Mouse (Mus musculus) heart, adult 9 months (tissue): ENCODE data around the gene March4.
A peak's percentile ranks its signal among the peaks of the same experiment; 100 is the strongest.

Source experiments
- DNase-seq, 2 experiments: peaks; one replicate each; pipeline ENCODE4 v3.0.0; 2022; ENCODE audit warnings: low spot score in 2 of 2

Gene March4

GRCm38 (mm10) chr1:72536611-72537351 is at the start of gene March4:
Gene March4 (minus strand): TSS chr1:72536930.
- DNase-seq, result no peak

- DNase-seq, result no peak
These were observed 49.5 kb upstream of the March4 start for GRCm38 (mm10) chr1:72585971-72586875.

- DNase-seq, result no peak
These were observed 47.2 kb upstream of the March4 start for GRCm38 (mm10) chr1:72583906-72584305.

GRCm38 (mm10) chr1:72582947-72583731 is 46.4 kb upstream of the March4 start, which contains the start of gene Smarcal1:
Gene Smarcal1 (plus strand): TSS chr1:72583251.
- peak; percentile 97 to 98 for DNase-seq

- no peak for DNase-seq
These were observed 42.1 kb upstream of the March4 start for GRCm38 (mm10) chr1:72578806-72579205.

- DNase-seq, result no peak
These were observed 41.6 kb upstream of the March4 start for GRCm38 (mm10) chr1:72578351-72578750.

- DNase-seq, result no peak
These were observed 40.8 kb upstream of the March4 start for GRCm38 (mm10) chr1:72577481-72577922.

GRCm38 (mm10) chr1:72575121-72575520 is 38.4 kb upstream of the March4 start:
- DNase-seq, result no peak

- no peak for DNase-seq
These were observed 37.9 kb upstream of the March4 start for GRCm38 (mm10) chr1:72574608-72575007.

- no peak for DNase-seq
These were observed 37.3 kb upstream of the March4 start for GRCm38 (mm10) chr1:72574047-72574446.

- DNase-seq, result no peak
These were observed 32.0 kb upstream of the March4 start for GRCm38 (mm10) chr1:72568725-72569124.

GRCm38 (mm10) chr1:72567056-72567455 is 30.3 kb upstream of the March4 start:
- no peak for DNase-seq

- no peak for DNase-seq
These were observed 27.7 kb upstream of the March4 start for GRCm38 (mm10) chr1:72564334-72564962.

GRCm38 (mm10) chr1:72558625-72559024 is 21.9 kb upstream of the March4 start:
- DNase-seq, result no peak

GRCm38 (mm10) chr1:72556471-72556870 is 19.7 kb upstream of the March4 start:
- no peak for DNase-seq

GRCm38 (mm10) chr1:72550317-72550716 is 13.6 kb upstream of the March4 start:
- no peak for DNase-seq

GRCm38 (mm10) chr1:72538266-72538665 is 1.5 kb upstream of the March4 start:
- DNase-seq, result no peak

- DNase-seq, result no peak
These were observed 782 bp downstream of the March4 start for GRCm38 (mm10) chr1:72535725-72536571.

GRCm38 (mm10) chr1:72533439-72533838 is 3.3 kb downstream of the March4 start:
- no peak for DNase-seq

- no peak for DNase-seq
These were observed 3.8 kb downstream of the March4 start for GRCm38 (mm10) chr1:72532926-72533325.
